Mouse (Mus musculus): ENCODE results near the gene Rsl1.
"Not testable (repeated sequence)": the region's sequence is repeated elsewhere in the genome, so short reads cannot be mapped to it uniquely, and the experiment has no call there.

Gene Rsl1

GRCm38 (mm10) chr13:67172991-67173722, at the start of gene Rsl1:
Rsl1 (plus strand) TSS chr13:67173182.
- peak; percentile 27 for DNase-seq (ENCODE audit: low read depth, low spot score)

DNA sequence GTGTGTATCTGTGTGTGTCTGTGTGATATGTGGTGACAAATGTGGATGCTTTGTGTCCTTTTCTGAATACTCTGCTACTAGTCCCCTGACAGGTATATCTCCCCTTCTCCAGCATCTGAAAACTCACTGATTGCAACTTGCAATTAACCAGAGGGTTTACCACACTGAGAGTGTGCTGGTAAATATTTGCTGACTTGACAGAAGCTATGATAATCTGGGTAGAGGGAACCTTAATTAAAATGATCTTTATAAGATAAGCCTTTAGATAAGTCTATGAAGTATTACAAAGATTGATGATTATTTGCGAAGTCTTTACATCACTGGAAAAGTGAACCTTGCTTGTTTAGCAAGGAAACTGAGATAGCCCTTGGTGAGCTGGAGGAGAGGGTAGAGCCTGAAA, 48.5 kb upstream of the Rsl1 start:
- no peak for DNase-seq (ENCODE audit: low read depth, low spot score)

DNA sequence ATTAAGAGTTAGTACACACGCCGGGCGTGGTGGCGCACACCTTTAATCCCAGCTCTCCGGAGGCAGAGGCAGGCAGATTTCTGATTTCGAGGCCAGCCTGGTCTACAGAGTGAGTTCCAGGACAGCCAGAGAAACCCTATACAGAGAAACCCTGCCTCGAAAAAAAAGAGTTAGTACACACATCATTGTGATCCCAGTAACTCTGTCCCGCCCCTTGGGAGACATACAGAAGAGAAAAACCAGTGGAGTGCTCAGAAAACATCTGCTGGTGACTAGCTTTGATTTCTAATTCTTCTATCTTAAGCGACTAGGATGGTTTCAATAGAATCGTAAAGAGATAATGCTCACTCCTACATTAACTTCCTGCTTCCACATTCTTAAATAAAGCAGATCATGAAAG, 45.5 kb upstream of the Rsl1 start:
- DNase-seq (ENCODE audit: low read depth, low spot score), result not testable (repeated sequence)

DNA sequence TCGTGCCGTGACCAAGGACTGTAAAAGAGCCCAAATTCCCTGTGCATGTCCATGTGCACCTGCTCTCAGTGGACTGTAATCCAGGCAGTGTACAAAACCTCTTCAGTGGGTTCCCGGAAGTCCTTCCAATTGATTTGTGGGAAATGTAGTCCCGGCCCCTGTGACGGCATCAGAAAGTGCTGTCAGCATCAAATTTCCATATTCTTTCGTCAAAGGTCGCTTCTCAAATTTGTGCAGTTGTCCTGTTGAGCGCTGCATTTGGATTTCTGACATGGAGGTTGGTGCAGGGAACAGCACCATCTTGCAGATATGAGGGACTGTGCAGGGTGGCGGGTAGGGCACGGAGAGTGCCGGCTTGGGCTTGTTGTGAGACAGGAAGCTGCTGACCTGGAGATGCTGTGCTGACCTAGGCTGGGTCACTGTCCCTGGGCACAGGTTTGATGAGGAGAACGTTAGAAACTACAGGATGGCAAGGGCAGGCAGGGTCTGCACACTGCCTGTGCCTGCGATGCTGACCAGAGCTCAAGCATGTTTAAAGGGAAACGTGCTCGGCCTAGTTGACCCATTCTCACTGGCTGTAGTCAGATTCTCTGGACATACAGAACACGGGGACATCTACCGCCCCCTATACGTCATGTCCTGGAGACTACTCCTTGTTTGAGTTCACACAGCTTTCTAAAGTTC, 44.8 kb upstream of the Rsl1 start:
- DNase-seq (ENCODE audit: low read depth, low spot score), result peak; percentile 74

GRCm38 (mm10) chr13:67166122-67166521, 6.9 kb upstream of the Rsl1 start:
- DNase-seq (ENCODE audit: low read depth, low spot score), result not testable (repeated sequence)

- no peak for DNase-seq (ENCODE audit: low read depth, low spot score)
Observed at GRCm38 (mm10) chr13:67173723-67174055, 707 bp downstream of the Rsl1 start.

DNA sequence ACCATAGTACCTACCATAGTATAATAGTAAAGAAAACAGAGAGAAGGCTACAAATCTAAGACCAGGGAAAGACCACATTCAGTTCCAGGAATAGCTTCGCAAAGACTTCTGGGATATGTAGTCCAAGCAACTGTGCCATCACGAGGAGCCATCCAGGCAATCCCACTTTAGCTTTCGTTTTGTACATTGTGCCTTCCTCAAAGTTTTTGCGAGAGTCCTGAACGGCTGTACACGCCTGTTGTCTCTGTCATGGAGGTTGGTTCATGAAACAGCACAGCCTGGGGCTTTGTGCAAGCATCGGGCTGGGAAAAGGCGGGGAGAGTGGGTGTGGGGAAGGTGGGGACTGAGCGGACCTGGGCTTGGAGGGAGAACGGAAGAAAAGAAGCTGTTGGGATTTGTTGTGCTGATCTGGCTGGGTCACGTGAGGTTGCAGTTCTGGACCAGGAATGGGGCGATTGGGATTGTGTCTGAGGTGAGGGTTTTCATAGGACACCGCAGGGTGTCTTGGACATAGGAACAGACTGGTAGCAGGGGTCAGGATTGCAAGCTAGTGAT, 21.4 kb downstream of the Rsl1 start, which contains the start of gene Zfp455:
TSS of gene Zfp455 (plus strand) at position 167 of the 555 bp plus-strand sequence.
- DNase-seq (ENCODE audit: low read depth, low spot score), result peak; percentile 40

DNA sequence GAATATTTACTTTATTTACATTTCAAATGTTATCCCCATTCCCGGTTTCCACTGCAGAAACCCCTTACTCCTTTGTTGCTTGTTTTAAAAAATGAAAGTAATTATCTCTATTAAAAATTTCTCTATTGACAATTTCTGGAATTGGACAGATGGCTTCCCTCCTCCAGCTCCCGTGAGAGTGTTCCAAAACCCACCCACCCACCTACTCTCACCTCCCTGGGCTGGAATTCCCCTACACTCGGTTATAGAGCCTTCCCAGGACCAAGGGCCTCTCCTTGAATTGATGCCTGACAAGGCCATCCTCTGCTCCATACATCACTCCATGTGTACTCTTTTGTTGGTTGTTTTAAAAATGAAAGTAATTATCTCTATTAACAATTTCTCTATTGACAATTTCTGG, 28.7 kb downstream of the Rsl1 start:
- DNase-seq (ENCODE audit: low read depth, low spot score), result no peak

DNA sequence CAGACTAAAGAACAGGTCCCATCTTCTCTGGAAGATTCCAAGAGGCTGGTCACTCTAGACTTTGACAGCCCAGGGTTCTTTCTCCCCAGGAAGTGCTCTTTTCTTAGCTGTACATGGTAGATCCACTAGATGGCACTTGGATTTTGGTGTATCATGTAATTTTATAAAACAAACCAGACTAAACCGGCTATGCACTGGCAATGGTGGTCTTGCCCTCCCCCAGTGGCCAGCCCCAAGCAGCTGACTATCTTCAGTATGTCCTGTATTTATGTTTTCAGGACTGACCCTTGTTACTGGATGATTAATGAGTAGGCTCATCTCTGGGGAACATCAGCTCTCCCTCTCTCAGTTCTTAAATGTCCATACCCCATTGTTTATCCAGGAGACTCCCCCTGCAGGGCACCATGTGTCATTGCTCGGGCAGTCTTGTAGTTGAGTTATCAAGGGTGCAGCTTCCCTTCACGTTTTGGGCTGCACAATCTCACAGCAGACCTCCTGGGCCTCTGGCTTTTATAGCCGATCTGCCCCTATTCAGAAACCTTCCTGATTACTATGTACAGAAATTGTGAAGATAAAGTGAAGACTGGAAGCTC, 41.1 kb downstream of the Rsl1 start:
- DNase-seq (ENCODE audit: low read depth, low spot score), result no peak
